Mouse (Mus musculus): ENCODE measurements around the gene D230025D16Rik. TPM values are rescaled to one million over a fixed set of nuclear protein-coding genes. Genes with fewer than 3 reads are reported as not detected.
"Not testable (repeated sequence)": the region's sequence is repeated elsewhere in the genome, so short reads cannot be mapped to it uniquely, and the experiment has no call there.

D230025D16Rik gene
- polyA plus RNA-seq, 1 experiment from 2014 or later, result 35.4 TPM

DNA sequence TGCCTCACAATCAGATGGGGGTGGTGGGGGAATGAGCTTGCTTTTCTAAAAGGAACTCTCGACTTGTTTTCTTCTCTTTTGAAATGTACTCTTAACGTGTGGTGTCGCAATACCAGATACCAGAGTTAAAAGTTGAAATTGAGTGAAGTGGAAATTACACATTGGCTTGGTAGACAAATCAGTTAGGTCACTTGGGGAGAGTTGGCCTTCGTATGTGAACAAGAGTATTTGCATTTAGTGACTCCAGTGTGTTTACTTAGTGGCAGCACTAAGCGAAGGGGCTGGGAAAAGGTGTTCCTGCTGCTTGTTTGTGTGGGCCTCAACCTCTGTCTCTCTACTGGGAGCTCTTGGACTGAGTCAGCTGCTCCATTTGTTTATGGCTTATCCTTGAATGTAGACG is 972 bp downstream of the D230025D16Rik start:
- Histone ChIP-seq H3K27me3 (ENCODE audit: insufficient read depth, low read length) (no peaks in the 10 kb centered on the region), H3K9me3 (ENCODE audit: low read depth, low read length) (no peaks in the 10 kb centered on the region), H3K36me3 (ENCODE audit: insufficient read depth) (no peaks in the 10 kb centered on the region), H3K4me2 (peak overlapping the region; percentile 82), H3K4me3 (ENCODE audit: low read depth, low read length) (peak overlapping the region; percentile 98), H3K4me1 (ENCODE audit: insufficient read depth) (peaks cover 10% of the 10 kb centered on the region), H3K27ac (ENCODE audit: low read depth) (peak overlapping the region; percentile 25; the same call in 1 of the 2 replicates), H3K9ac (peak overlapping the region; percentile 87)
- peak; percentile 49 for DNase-seq
- TF ChIP-seq CTCF (IDR thresholded peaks at IDR 0.05; ENCODE audit: low read depth), result no peak
- 8% methylated on average over 6 of the region's 6 CpGs for WGBS
- peak; percentile 16; the same call in 1 of the 2 replicates for ATAC-seq (ENCODE audit: insufficient read depth)

DNA sequence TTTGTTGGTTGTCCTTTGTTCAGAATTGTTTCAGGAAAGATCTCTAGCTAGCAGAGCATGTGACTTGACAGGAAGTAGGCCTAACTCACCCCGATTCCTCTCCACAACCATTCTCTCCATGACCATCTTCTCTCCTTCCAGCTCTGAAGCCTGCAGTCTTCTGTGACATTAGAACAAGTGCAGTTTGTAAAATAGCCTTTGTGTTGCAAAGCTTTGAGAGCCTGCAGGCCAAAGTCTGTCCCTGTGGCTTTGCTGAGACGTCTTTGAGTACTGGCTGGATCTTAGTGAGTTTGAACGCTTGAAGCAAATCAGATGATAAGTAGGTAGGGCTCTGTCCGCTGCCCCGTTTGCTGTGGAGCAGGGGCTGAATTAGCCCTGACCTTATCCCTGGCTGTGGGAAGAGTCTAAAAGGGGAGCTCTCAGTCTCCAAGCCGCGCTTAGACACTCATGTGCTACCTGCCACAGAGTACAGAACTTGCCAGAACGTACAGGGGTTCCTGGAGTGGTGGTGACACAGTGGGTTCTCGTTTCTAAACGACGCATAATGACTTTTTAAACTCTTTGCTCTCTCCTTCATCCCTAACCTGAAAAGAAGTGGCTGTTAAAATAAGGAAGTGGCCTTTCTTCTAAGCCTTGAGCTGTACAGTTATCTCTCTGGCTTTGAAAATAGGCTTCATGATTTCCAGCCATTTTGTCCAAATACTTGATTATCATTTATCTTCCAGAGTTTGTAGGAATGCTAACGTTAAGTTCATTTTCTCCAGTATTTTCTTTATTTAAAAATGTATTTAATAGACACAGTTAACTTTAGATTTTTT is 6.8 kb downstream of the D230025D16Rik start:
- TF ChIP-seq CTCF (IDR thresholded peaks at IDR 0.05; ENCODE audit: low read depth), result no peak

DNA sequence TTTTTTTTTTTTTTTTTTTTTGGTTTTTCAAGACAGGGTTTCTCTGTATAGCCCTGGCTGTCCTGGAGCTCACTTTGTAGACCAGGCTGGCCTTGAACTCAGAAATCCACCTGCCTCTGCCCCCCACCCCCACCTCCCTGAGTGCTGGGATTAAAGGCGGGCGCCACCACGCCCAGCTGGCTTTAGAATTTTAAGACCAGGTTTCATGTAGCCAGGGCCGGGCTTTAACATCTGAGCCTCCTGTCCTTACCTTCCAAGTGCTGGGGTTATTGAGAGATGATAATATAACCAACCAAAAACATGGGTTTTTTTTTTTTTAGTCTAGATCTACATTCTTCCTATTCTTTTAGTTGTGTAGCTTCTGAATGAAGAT is 7.4 kb downstream of the D230025D16Rik start:
- not testable (repeated sequence) for H3K27ac ChIP-seq (ENCODE audit: low read depth); H3K4me3 ChIP-seq (ENCODE audit: low read depth, low read length); H3K9ac ChIP-seq; H3K27me3 ChIP-seq (ENCODE audit: insufficient read depth, low read length); ATAC-seq (ENCODE audit: insufficient read depth); H3K4me1 ChIP-seq (ENCODE audit: insufficient read depth); DNase-seq; H3K4me2 ChIP-seq; H3K9me3 ChIP-seq (ENCODE audit: low read depth, low read length)
- 87% methylated on average over 4 of the region's 4 CpGs for WGBS
- peaks cover 30% of the 10 kb centered on the region for H3K36me3 ChIP-seq (ENCODE audit: insufficient read depth)

More for the DNA sequence above, 6.8 kb downstream of the D230025D16Rik start:
- peaks cover 30% of the 10 kb centered on the region for H3K36me3 ChIP-seq (ENCODE audit: insufficient read depth)
- 79% methylated on average over 12 of the region's 12 CpGs for WGBS
- no peak overlapping the region for H3K27ac ChIP-seq (ENCODE audit: low read depth)
- DNase-seq (no peak), ATAC-seq (ENCODE audit: insufficient read depth) (no peak)
- no peak overlapping the region for H3K4me3 ChIP-seq (ENCODE audit: low read depth, low read length)
- H3K4me1 ChIP-seq (ENCODE audit: insufficient read depth), result no peaks in the 10 kb centered on the region
- no peak overlapping the region for H3K4me2 ChIP-seq
- no peaks in the 10 kb centered on the region for H3K9me3 ChIP-seq (ENCODE audit: low read depth, low read length)
- no peak overlapping the region for H3K9ac ChIP-seq
- H3K27me3 ChIP-seq (ENCODE audit: insufficient read depth, low read length), result no peaks in the 10 kb centered on the region

DNA sequence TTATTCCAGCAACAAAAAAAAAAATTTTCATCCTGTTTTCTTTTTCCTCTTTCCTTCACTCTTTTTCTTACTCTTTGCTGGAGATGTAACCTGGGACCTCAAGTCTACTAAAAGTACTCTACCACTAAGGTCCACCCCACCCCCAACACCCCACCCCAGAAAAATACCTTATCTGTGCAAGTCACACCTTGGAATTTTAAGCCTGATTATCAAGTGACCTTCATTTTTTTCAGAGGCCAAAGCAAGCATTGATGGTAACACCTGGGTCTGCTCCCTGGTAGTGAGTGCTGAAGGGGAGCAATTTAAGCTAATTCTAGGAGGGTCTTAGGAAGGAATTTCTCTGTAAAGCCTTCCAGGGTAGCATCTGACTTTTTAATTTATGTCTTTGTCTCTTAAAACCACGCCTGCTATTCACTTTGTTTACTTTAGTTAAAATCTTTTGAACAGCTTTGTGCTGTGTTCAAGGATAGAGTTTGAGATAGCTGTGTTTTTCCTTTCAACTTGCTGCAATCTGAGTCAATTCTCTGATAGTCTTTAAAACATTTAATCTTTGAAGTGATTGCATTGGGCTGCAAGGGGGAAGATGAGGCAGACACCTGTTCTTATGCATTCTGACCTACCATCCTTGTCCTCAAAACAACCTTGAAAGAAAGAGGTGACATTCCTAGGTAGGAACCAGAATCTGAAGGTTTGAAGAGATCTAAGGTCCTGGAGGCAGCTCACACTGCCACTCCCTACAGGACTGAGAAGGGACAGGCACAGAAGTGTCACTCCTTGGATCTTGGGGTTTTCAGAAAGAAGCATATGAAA is 8.4 kb downstream of the D230025D16Rik start:
- no peak overlapping the region for H3K4me2 ChIP-seq
- no peak for ATAC-seq (ENCODE audit: insufficient read depth)
- TF ChIP-seq CTCF (IDR thresholded peaks at IDR 0.05; ENCODE audit: low read depth), result no peak
- H3K4me1 ChIP-seq (ENCODE audit: insufficient read depth), result no peaks in the 10 kb centered on the region
- H3K27ac ChIP-seq (ENCODE audit: low read depth), result no peak overlapping the region
- WGBS, result 32% methylated on average over 1 of the region's 1 CpGs
- H3K9ac ChIP-seq, result no peak overlapping the region
- H3K36me3 ChIP-seq (ENCODE audit: insufficient read depth), result peaks cover 30% of the 10 kb centered on the region
- no peaks in the 10 kb centered on the region for H3K9me3 ChIP-seq (ENCODE audit: low read depth, low read length)
- H3K4me3 ChIP-seq (ENCODE audit: low read depth, low read length), result no peak overlapping the region
- no peak for DNase-seq
- H3K27me3 ChIP-seq (ENCODE audit: insufficient read depth, low read length), result no peaks in the 10 kb centered on the region

DNA sequence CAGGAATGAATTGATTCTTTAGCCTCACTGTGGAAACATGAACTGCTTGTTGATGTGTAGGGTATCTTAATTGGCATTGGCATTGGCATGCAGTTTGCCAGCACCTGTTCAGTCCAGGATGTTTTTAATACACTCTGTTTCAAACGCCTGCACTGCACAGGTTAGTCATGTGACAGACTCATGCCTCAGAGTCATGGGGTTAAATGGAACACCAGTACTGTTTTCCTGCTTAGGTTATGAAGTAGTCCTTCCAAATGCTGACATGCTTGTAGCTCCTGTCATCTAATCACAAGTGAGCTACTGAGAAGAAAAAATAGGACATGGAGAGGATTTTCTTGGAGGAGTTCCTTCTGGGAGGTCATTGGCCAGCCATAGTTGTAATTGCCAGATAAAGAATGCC is 10.3 kb downstream of the D230025D16Rik start:
- TF ChIP-seq CTCF (IDR thresholded peaks at IDR 0.05; ENCODE audit: low read depth), result no peak
- 75% methylated on average over 1 of the region's 1 CpGs for WGBS
- Histone ChIP-seq H3K9ac (no peak overlapping the region), H3K9me3 (ENCODE audit: low read depth, low read length) (no peaks in the 10 kb centered on the region), H3K27ac (ENCODE audit: low read depth) (no peak overlapping the region), H3K36me3 (ENCODE audit: insufficient read depth) (peaks cover 47% of the 10 kb centered on the region), H3K4me3 (ENCODE audit: low read depth, low read length) (no peak overlapping the region), H3K27me3 (ENCODE audit: insufficient read depth, low read length) (no peaks in the 10 kb centered on the region), H3K4me1 (ENCODE audit: insufficient read depth) (no peaks in the 10 kb centered on the region), H3K4me2 (no peak overlapping the region)
- DNase-seq, result no peak
- no peak for ATAC-seq (ENCODE audit: insufficient read depth)

DNA sequence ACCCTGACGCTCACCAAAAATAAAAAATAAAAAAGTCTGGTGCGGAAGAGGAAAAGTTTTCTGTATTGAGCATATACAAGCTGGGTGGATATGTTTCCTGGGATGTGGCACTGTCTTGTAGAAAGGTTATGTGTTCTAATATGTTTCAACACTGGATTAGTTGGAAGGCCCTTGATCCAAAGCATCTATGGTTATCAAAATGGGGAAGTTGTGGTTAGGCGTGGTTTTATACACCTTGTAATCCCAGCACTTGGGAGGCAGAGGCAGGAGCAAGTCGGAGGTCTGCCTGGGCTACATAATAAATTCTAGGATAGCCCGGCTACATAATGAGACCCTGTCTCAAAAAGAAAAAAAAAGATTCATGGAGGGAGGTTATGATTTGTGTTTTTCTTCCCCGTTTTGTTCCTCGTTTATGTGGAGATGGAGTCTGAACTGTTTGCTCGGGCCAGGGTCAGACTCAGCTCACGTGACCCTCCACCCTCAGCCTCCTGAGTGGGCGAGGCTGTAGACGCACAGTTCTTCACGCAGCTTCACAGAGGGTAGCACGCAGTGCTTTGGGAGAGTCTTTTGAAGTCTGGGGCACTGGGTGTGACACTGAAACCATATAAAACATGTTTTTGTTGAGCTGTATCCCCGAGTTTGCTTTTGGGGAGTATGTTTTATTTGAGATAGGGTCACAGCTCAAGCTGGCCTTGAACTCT is 12.6 kb downstream of the D230025D16Rik start:
- no peaks in the 10 kb centered on the region for H3K27me3 ChIP-seq (ENCODE audit: insufficient read depth, low read length)
- H3K4me3 ChIP-seq (ENCODE audit: low read depth, low read length), result no peak overlapping the region
- no peak for TF ChIP-seq CTCF (IDR thresholded peaks at IDR 0.05; ENCODE audit: low read depth)
- no peak overlapping the region for H3K27ac ChIP-seq (ENCODE audit: low read depth)
- 84% methylated on average over 14 of the region's 14 CpGs for WGBS
- no peak overlapping the region for H3K4me2 ChIP-seq
- H3K36me3 ChIP-seq (ENCODE audit: insufficient read depth), result peaks cover 60% of the 10 kb centered on the region
- no peak for DNase-seq
- ATAC-seq (ENCODE audit: insufficient read depth), result no peak
- H3K9me3 ChIP-seq (ENCODE audit: low read depth, low read length), result no peaks in the 10 kb centered on the region
- no peaks in the 10 kb centered on the region for H3K4me1 ChIP-seq (ENCODE audit: insufficient read depth)
- no peak overlapping the region for H3K9ac ChIP-seq

GRCm38 (mm10) chr8:105241016-105241415 is 16.1 kb downstream of the D230025D16Rik start:
- no peaks in the 10 kb centered on the region for H3K9me3 ChIP-seq (ENCODE audit: low read depth, low read length)
- WGBS, result 90% methylated on average over 7 of the region's 7 CpGs
- H3K27me3 ChIP-seq (ENCODE audit: insufficient read depth, low read length), result no peaks in the 10 kb centered on the region
- H3K4me2 ChIP-seq, result no peak overlapping the region
- ATAC-seq (ENCODE audit: insufficient read depth) (no peak), DNase-seq (no peak)
- H3K9ac ChIP-seq, result no peak overlapping the region
- TF ChIP-seq CTCF (IDR thresholded peaks at IDR 0.05; ENCODE audit: low read depth), result no peak
- H3K36me3 ChIP-seq (ENCODE audit: insufficient read depth), result peaks cover 55% of the 10 kb centered on the region
- H3K4me1 ChIP-seq (ENCODE audit: insufficient read depth), result no peaks in the 10 kb centered on the region
- no peak overlapping the region for H3K4me3 ChIP-seq (ENCODE audit: low read depth, low read length)
- H3K27ac ChIP-seq (ENCODE audit: low read depth), result no peak overlapping the region
